Mouse (Mus musculus) stomach, postnatal 0 days (tissue): ENCODE results near the gene Sox5.

ENCODE experiments used
- CTCF ChIP-seq: IDR thresholded peaks from 2 replicates; pipeline ENCODE4 v1.5.1; 2016; ENCODE audit warnings: antibody characterized with exemption, low read depth, mild to moderate bottlenecking, moderate library complexity
- EP300 ChIP-seq: optimal IDR thresholded peaks from 2 replicates; pipeline ENCODE3; 2016; ENCODE audit warnings: antibody characterized with exemption

DNA sequence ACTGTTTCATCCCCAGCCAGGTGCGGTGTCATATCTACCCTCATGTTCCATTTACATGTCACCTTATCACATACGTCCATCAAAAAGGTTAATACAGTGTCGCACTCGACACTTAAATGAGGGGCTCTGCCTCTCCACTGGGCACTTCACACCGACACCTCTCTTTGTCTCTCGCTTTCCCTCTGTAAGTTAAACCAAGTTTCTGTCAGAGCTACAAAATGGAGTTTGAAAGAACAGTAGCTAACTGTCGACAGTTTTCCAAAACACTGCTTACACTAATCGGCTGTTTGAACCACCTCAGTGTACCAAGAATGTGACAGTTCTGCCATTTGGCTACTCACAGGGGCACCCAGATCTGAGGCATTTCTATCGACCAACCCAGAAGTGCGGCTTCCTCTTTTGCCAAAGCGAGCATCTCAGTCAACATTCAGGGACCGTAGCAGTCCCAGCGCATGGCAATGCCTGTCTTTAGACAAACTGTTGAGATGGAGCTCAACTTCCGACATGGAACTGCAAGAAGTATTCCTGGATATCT is 724.6 kb downstream of the Sox5 start:
- TF ChIP-seq CTCF (no peak), EP300 (no peak)
